Mouse (Mus musculus) frontal cortex, postnatal 25 days (tissue): ENCODE measurements around the gene Csnk1g1.

Source experiments
- DNase-seq, 2 experiments: peaks; one replicate each; pipeline ENCODE4 v3.0.0; 2022; ENCODE audit warnings: low spot score in 2 of 2

Gene Csnk1g1

GRCm38 (mm10) chr9:66067542-66067941 is 158.8 kb downstream of the Csnk1g1 start:
- DNase-seq = no peak

- DNase-seq = no peak
Measured at GRCm38 (mm10) chr9:66068056-66068455, 159.3 kb downstream of the Csnk1g1 start.

GRCm38 (mm10) chr9:66068971-66069391 is 160.3 kb downstream of the Csnk1g1 start:
- DNase-seq = no peak

- peak; percentile 32 to 45 for DNase-seq
Measured at GRCm38 (mm10) chr9:66069583-66069982, 160.9 kb downstream of the Csnk1g1 start, which contains the start of gene Snx22. Gene Snx22, minus strand, starts transcription at chr9:66069719.

- DNase-seq = no peak
Measured at GRCm38 (mm10) chr9:66070151-66070550, 161.4 kb downstream of the Csnk1g1 start.

GRCm38 (mm10) chr9:66072754-66073153 is 164.0 kb downstream of the Csnk1g1 start:
- DNase-seq = no peak

- DNase-seq = no peak
Measured at GRCm38 (mm10) chr9:66078072-66078471, 169.3 kb downstream of the Csnk1g1 start.

- no peak for DNase-seq
Measured at GRCm38 (mm10) chr9:66078493-66078892, 169.8 kb downstream of the Csnk1g1 start.

- no peak for DNase-seq
Measured at GRCm38 (mm10) chr9:66080804-66081459, 172.2 kb downstream of the Csnk1g1 start.

GRCm38 (mm10) chr9:66081999-66082398 is 173.3 kb downstream of the Csnk1g1 start:
- no peak for DNase-seq

- DNase-seq = no peak
Measured at GRCm38 (mm10) chr9:66084171-66084570, 175.4 kb downstream of the Csnk1g1 start.

- no peak for DNase-seq
Measured at GRCm38 (mm10) chr9:66087062-66087461, 178.3 kb downstream of the Csnk1g1 start.

- DNase-seq = no peak
Measured at GRCm38 (mm10) chr9:66088411-66088810, 179.7 kb downstream of the Csnk1g1 start.

- no peak for DNase-seq
Measured at GRCm38 (mm10) chr9:66090593-66091244, 182.0 kb downstream of the Csnk1g1 start.

GRCm38 (mm10) chr9:66091327-66092231 is 182.9 kb downstream of the Csnk1g1 start:
- no peak for DNase-seq

- no peak for DNase-seq
Measured at GRCm38 (mm10) chr9:66092664-66093063, 183.9 kb downstream of the Csnk1g1 start.
